Mouse (Mus musculus) lung, postnatal 0 days (tissue): ENCODE results near the gene Cth. TPM values are rescaled to one million over a fixed set of nuclear protein-coding genes. Genes with fewer than 3 reads are reported as not detected.

ENCODE experiments used
- ATAC-seq: fragments of 200-750 bp; cut with Nextera tagmentation; 2 replicates; pipeline ENCODE4 v1.8.0; 2017; ENCODE audit warnings: moderate library complexity
- DNase-seq: peaks from one replicate; pipeline ENCODE4 v3.0.0-alpha.2; 2016; ENCODE audit warnings: low spot score
- H3K27ac ChIP-seq: fragments of 300-500 bp; sonication (generic); 2 replicates; pipeline ENCODE4 v1.5.1; 2014; ENCODE audit warnings: antibody characterized with exemption, mild to moderate bottlenecking, low read length, mixed read lengths
- H3K27me3 ChIP-seq: fragments of 300-500 bp; sonication (generic); replicated peaks from 2 replicates; pipeline ENCODE4 v1.6.1; 2014; ENCODE audit warnings: low read length, mixed read lengths; ENCODE audit not compliant: insufficient read depth
- H3K36me3 ChIP-seq: fragments of 300-500 bp; sonication (generic); 2 replicates; pipeline ENCODE4 v1.6.1; 2014; ENCODE audit warnings: low read length, mixed read lengths; ENCODE audit not compliant: insufficient read depth
- H3K4me1 ChIP-seq: fragments of 300-500 bp; sonication (generic); 2 replicates; pipeline ENCODE4 v1.6.1; 2014; ENCODE audit warnings: antibody characterized with exemption, low read depth, low read length, mixed read lengths; ENCODE audit not compliant: insufficient read depth
- H3K4me2 ChIP-seq: fragments of 300-500 bp; sonication (generic); replicated peaks from 2 replicates; pipeline ENCODE4 v1.6.1; 2014; ENCODE audit warnings: low read depth, mild to moderate bottlenecking, low read length, moderate library complexity, mixed read lengths
- H3K4me3 ChIP-seq: fragments of 300-500 bp; sonication (generic); 2 replicates; pipeline ENCODE4 v1.5.1; 2014; ENCODE audit warnings: low read depth, low read length
- H3K9ac ChIP-seq: fragments of 300-500 bp; sonication (generic); replicated peaks from 2 replicates; pipeline ENCODE4 v1.6.1; 2014; ENCODE audit warnings: low read depth, mild to moderate bottlenecking
- H3K9me3 ChIP-seq: fragments of 300-500 bp; sonication (generic); 2 replicates; pipeline ENCODE4 v1.6.1; 2016; ENCODE audit warnings: low read length, mixed read lengths
- CTCF ChIP-seq: IDR thresholded peaks from 2 replicates; pipeline ENCODE4 v1.5.1; 2016; ENCODE audit warnings: antibody characterized with exemption, mild to moderate bottlenecking
- EP300 ChIP-seq: IDR thresholded peaks from 2 replicates; pipeline ENCODE4 v1.6.1; 2016; ENCODE audit warnings: antibody characterized with exemption, mild to moderate bottlenecking, control low read depth
- WGBS: fragments of 180-500 bp; shearing (Covaris S2); extraction: QIAGEN DNeasy Blood & Tissue Kit; methylation state at CpG from one replicate; pipeline ENCODE4 v1.1.7; 2014; 5-methylcytosine and 5-hydroxymethylcytosine counted together
- polyA plus RNA-seq: library from polyadenylated mRNA; unstranded; fragments of >200 nt; fragmentation: Nextera tagmentation; extraction: Ambion mirVana; gene quantifications from 2 replicates; pipeline ENCODE4 v1.2.1, GENCODE M21; 2015

Gene Cth
- polyA plus RNA-seq, 1 experiment from 2014 or later = 6.9 TPM

DNA sequence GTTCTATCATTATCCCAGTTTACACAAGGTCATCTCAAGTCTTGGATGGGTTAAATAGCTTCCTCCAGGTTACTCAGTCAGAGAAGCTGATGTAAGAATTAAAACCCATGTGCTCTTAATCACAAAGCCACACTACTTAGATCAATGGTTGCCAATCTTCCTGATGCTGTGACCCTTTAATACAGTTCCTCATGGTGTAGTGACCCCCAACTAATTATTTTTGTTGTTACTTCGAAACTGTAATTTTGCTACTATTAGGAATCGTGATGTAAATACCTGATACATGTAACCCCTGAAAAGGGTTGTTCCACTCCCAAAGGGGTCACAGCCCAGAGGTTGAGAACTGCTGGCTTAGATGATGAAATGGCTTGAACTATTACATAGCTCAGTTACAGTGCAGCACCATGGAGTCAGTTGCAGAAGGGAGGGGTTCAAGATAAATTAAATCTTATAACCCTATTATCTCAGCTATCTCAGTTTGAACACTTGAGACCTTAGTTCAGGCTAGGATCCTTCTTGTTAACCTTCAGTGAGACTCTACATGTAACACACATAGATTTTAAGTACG is 1.5 kb downstream of the Cth start:
- ATAC-seq = no peak
- no peak for DNase-seq
- H3K4me3 ChIP-seq = peak overlapping the region; percentile 3; the same call in 1 of the 2 replicates
- TF ChIP-seq CTCF (no peak), EP300 (no peak)
- no peaks in the 10 kb centered on the region; the same call in 1 of the 2 replicates for H3K27me3 ChIP-seq
- no peaks in the 10 kb centered on the region for H3K9me3 ChIP-seq
- no peak overlapping the region for H3K9ac ChIP-seq
- H3K27ac ChIP-seq = no peak overlapping the region
- H3K4me2 ChIP-seq = peak overlapping the region; percentile 67; the same call in 1 of the 2 replicates
- WGBS = 84% methylated on average over 3 of the region's 3 CpGs
- no peaks in the 10 kb centered on the region for H3K4me1 ChIP-seq
- no peaks in the 10 kb centered on the region for H3K36me3 ChIP-seq

DNA sequence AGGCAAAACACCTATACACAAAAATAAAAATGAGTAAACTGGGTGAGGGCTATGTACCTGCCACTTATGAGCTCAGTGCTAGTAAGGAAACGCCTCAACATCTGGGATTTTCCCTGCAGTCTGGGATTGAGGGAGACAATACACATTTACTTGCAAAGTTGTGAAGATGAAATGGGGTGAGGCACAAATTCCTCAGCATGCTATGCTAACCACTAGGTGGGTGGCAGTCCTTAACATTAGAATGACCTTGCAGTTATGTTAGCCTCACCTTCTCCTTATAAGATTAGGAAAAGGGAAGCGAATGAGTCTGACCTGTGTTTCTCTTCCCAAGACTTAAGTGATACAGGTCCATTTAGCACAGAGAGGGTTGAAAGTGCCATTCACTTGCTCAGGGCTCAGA is 3.5 kb downstream of the Cth start:
- TF ChIP-seq EP300 = no peak
- no peak for TF ChIP-seq CTCF
- Histone ChIP-seq H3K27me3 (no peaks in the 10 kb centered on the region; the same call in 1 of the 2 replicates), H3K4me2 (no peak overlapping the region), H3K4me1 (no peaks in the 10 kb centered on the region), H3K9me3 (no peaks in the 10 kb centered on the region), H3K9ac (no peak overlapping the region), H3K36me3 (no peaks in the 10 kb centered on the region), H3K27ac (no peak overlapping the region), H3K4me3 (no peak overlapping the region)
- ATAC-seq (no peak), DNase-seq (no peak)
- 90% methylated on average over 2 of the region's 2 CpGs for WGBS

DNA sequence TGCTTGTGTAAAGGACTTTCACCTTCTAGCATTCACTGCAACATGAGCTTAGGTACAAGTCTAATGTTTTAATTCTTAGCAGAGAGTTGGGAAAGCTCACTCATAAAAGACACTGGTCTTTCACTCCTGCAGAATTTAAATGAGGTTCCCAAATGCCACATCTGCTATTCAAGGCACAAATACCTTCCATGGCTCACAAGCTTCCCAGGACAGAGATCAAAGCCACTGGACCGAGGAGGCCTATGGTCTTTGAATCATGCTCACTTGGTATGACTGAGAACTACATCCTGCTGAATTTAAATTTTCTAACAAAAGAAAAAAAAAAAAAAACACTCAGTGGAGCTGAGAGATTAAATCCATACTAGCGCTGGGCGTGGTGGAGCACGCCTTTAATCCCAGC is 8.5 kb downstream of the Cth start:
- WGBS = 94% methylated on average over 4 of the region's 4 CpGs
- no peaks in the 10 kb centered on the region for H3K9me3 ChIP-seq
- no peaks in the 10 kb centered on the region; the same call in 1 of the 2 replicates for H3K27me3 ChIP-seq
- H3K27ac ChIP-seq = no peak overlapping the region
- H3K9ac ChIP-seq = no peak overlapping the region
- no peaks in the 10 kb centered on the region for H3K4me1 ChIP-seq
- no peak for DNase-seq
- H3K4me3 ChIP-seq = no peak overlapping the region
- H3K4me2 ChIP-seq = no peak overlapping the region
- TF ChIP-seq EP300 (no peak), CTCF (no peak)
- H3K36me3 ChIP-seq = no peaks in the 10 kb centered on the region
- ATAC-seq = no peak

DNA sequence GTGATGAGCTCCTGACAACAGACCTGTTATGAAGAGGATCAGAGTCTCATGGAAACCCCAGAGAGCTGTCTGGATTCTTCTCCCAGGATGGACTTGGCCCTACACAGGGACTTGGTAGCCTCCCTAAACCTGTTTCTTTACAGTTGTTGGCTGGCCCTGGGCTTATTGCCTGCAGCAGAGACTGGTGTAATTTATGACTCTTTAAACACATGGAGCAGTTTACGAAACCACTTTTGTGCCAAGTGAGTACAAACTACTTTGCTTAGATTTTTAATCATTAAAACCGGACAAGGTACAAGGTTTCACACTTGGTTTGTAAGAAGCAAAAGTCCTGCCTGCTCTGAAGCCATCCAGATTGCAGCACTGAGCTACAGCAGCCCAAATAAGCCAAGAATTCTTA is 12.7 kb downstream of the Cth start:
- no peak for ATAC-seq
- Histone ChIP-seq H3K4me1 (no peaks in the 10 kb centered on the region), H3K4me3 (no peak overlapping the region), H3K4me2 (no peak overlapping the region), H3K9me3 (no peaks in the 10 kb centered on the region), H3K36me3 (no peaks in the 10 kb centered on the region), H3K27ac (no peak overlapping the region), H3K9ac (no peak overlapping the region), H3K27me3 (no peaks in the 10 kb centered on the region)
- no peak for DNase-seq
- TF ChIP-seq EP300 = no peak
- TF ChIP-seq CTCF = no peak
- WGBS = 69% methylated on average over 2 of the region's 2 CpGs

DNA sequence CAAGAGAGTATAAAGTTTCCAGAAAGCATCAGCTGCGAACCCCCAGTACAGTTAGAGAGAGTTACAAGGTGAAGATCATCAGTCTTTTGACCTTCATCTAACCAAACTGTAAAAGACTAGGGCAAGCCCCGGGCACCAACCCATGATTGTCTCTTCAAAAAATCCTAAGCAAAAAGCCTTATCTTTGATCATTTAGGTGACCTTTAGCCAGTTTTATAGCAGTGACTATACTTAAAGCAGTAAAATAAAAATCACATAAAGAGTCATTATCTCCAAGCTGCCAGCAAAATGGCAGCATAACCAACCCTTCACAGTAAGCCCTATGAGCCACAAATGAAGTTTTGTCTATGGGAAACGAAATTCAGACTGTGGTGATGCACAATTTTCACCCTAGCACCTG is 14.6 kb downstream of the Cth start:
- no peak overlapping the region for H3K9ac ChIP-seq
- no peak overlapping the region for H3K4me3 ChIP-seq
- TF ChIP-seq EP300 (no peak), CTCF (no peak)
- H3K4me2 ChIP-seq = no peak overlapping the region
- H3K27ac ChIP-seq = no peak overlapping the region
- ATAC-seq = no peak
- WGBS = 71% methylated on average over 3 of the region's 3 CpGs
- no peak for DNase-seq
- no peaks in the 10 kb centered on the region for H3K36me3 ChIP-seq
- H3K9me3 ChIP-seq = no peaks in the 10 kb centered on the region
- no peaks in the 10 kb centered on the region for H3K27me3 ChIP-seq
- H3K4me1 ChIP-seq = no peaks in the 10 kb centered on the region

DNA sequence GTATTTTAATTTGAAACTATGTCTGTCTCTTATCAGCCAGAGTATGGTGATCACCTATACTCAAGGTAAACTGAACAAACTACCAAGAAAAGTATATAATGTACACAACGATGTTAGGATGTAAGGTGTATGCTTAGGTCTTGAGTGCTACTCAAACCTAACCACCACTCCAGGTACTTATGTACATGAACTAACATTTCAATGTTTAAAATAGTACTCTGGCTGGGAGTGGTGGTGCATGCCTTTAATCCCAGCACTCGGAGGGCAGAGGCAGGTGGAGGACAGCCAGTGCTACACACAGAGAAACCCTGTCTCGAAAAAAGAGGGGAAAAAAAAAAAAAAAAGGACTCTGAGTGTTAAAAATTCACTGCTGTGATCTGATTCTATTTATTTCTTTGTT is 16.7 kb downstream of the Cth start:
- 45% methylated on average over 3 of the region's 3 CpGs for WGBS
- Histone ChIP-seq H3K27me3 (no peaks in the 10 kb centered on the region), H3K4me3 (no peak overlapping the region), H3K4me1 (no peaks in the 10 kb centered on the region), H3K9ac (no peak overlapping the region), H3K9me3 (no peaks in the 10 kb centered on the region), H3K4me2 (no peak overlapping the region), H3K27ac (no peak overlapping the region), H3K36me3 (no peaks in the 10 kb centered on the region)
- ATAC-seq (peak; percentile 75), DNase-seq (peak; percentile 50)
- TF ChIP-seq EP300 (peak; percentile 45; the same call in 1 of the 2 replicates), CTCF (no peak)

DNA sequence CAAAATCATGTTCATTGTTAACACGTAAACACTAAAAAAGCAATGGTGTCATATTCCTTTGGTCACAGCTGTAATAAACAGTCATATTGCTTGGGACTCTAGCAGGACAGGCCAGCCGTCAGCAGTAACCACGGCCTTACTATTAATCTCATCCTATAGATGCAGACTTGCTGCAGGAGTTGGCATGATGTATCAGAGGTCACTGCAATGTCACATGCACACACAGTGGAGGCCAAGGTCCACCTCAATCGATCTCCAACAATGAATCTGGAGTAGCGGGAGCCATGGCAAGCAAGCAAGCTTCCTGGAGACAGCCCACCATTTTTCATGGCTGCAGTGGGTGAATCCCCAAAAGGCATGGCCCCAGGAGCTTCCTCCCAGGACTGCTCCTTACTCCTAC is 23.2 kb downstream of the Cth start:
- ATAC-seq (no peak), DNase-seq (no peak)
- no peaks in the 10 kb centered on the region for H3K4me1 ChIP-seq
- H3K4me3 ChIP-seq = no peak overlapping the region
- no peaks in the 10 kb centered on the region for H3K27me3 ChIP-seq
- H3K36me3 ChIP-seq = no peaks in the 10 kb centered on the region
- H3K27ac ChIP-seq = no peak overlapping the region
- H3K9ac ChIP-seq = no peak overlapping the region
- no peak overlapping the region for H3K4me2 ChIP-seq
- 65% methylated on average over 5 of the region's 5 CpGs for WGBS
- TF ChIP-seq EP300 (no peak), CTCF (no peak)
- no peaks in the 10 kb centered on the region for H3K9me3 ChIP-seq
